Comparison of ENCODE assay signal across 8 mouse cellular contexts in the genomic region with DNA sequence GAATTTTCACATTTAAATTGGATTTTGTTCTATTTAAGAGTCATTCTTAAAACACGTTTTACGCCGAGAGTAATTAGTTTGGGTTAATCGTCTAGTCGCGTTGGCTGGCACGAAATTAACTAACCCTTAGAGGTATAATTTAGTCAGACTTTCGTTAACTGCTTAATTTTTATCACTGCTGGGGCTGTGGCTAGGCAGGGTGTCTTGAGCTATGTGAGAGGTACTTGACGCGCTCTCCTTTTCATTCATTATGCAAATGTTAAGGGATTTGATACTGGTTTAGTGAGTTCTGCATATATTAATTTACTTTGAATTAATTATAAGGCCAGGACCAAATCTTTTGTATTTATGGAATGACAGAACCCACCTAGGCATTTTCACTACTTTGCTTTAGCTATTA. TPM values are rescaled to one million over a fixed set of nuclear protein-coding genes. Genes with fewer than 3 reads are reported as not detected.
A peak's percentile ranks its signal among the peaks of the same experiment; 100 is the strongest.
DNase-seq lines count a peak whose midpoint lies in the region; ATAC-seq lines count a peak whose summit lies in the region.

No protein-coding gene starts in this region.

- H3K36me3 ChIP-seq in kidney, embryonic 16.5 days (ENCODE audit: insufficient read depth, low read length): peaks cover 13% of the 10 kb centered on the region; the same call in 1 of the 2 replicates
- H3K36me3 ChIP-seq in midbrain, embryonic 16.5 days (ENCODE audit: control insufficient read depth, insufficient read depth, low read length): peaks cover 2% of the 10 kb centered on the region; the same call in 1 of the 2 replicates

- WGBS in kidney, embryonic 16.5 days: 3% methylated on average over 10 of the region's 10 CpGs
- WGBS in midbrain, embryonic 16.5 days: under 1% methylated on average over 10 of the region's 10 CpGs

- peaks cover 7% of the 10 kb centered on the region for H3K4me1 ChIP-seq in kidney, embryonic 16.5 days (ENCODE audit: insufficient read depth, low read length)
- peaks cover 9% of the 10 kb centered on the region for H3K4me1 ChIP-seq in midbrain, embryonic 16.5 days (ENCODE audit: control insufficient read depth, insufficient read depth, low read length)

- no peaks in the 10 kb centered on the region for H3K27me3 ChIP-seq in kidney, embryonic 16.5 days (ENCODE audit: insufficient read depth, low read length)
- H3K27me3 ChIP-seq in midbrain, embryonic 16.5 days (ENCODE audit: control insufficient read depth, insufficient read depth, low read depth, low read length): no peaks in the 10 kb centered on the region

- peak overlapping the region; percentile 71 for H3K4me2 ChIP-seq in kidney, embryonic 16.5 days (replicated peaks; ENCODE audit: low read depth, low read length)
- H3K4me2 ChIP-seq in midbrain, embryonic 16.5 days (ENCODE audit: low read length): peak overlapping the region; percentile 79

- peak overlapping the region; percentile 78 for H3K4me3 ChIP-seq in kidney, embryonic 16.5 days (ENCODE audit: low read length)
- H3K4me3 ChIP-seq in midbrain, embryonic 16.5 days (ENCODE audit: low read depth, low read length): peak overlapping the region; percentile 97

- H3K9me3 ChIP-seq in kidney, embryonic 16.5 days (ENCODE audit: low read length): no peaks in the 10 kb centered on the region
- no peaks in the 10 kb centered on the region for H3K9me3 ChIP-seq in midbrain, embryonic 16.5 days (replicated peaks; ENCODE audit: control insufficient read depth, low read length, poor library complexity, severe bottlenecking)

- H3K9ac ChIP-seq in kidney, embryonic 16.5 days (replicated peaks; ENCODE audit: low read length): peak overlapping the region; percentile 70
- peak overlapping the region; percentile 67 for H3K9ac ChIP-seq in midbrain, embryonic 16.5 days (ENCODE audit: low read depth, low read length)

- peak; percentile 46; the same call in 1 of the 2 replicates for ATAC-seq in kidney, embryonic 16.5 days (ENCODE audit: low FRiP score, low TSS enrichment)
- peak; percentile 64 for ATAC-seq in midbrain, embryonic 16.5 days

- DNase-seq in kidney, postnatal 4 days: no peak
- DNase-seq in c-Kit-positive CD71-positive TER-119-negative erythroid progenitor cells, embryonic 14.5 days (ENCODE audit: low read depth): peak; percentile 17
- peak; percentile 14 for DNase-seq in hindlimb bud, embryonic 11.5 days (ENCODE audit: extremely low spot score, low read depth, low spot score)
- no peak for DNase-seq in layer of hippocampus, adult 9-10 months (ENCODE audit: low spot score)
- no peak for DNase-seq in layer of hippocampus, postnatal 14 days (ENCODE audit: low spot score in 2 of 2)
- no peak for DNase-seq in ovary, postnatal 36 days (ENCODE audit: low spot score)

- peak overlapping the region; percentile 50; the same call in 1 of the 2 replicates for H3K27ac ChIP-seq in kidney, embryonic 16.5 days (ENCODE audit: low read length)
- peak overlapping the region; percentile 71 for H3K27ac ChIP-seq in midbrain, embryonic 16.5 days (ENCODE audit: low read length)

RNA-seq across cellular contexts. Expression of gene Ghitm, which starts 0.6 kb away (rescaled TPM):
- 259 and 277 TPM in 2 replicates for polyA plus RNA-seq in kidney, embryonic 16.5 days (2015; fragmentation: Nextera tagmentation; extraction: Ambion mirVana)
- 189 and 197 TPM in 2 replicates for polyA plus RNA-seq in midbrain, embryonic 16.5 days (2015; fragmentation: Nextera tagmentation; extraction: Ambion mirVana)
- 100 to 1,000 TPM; 315 to 326 TPM for total RNA-seq in layer of hippocampus, postnatal 14 days (2021)

RNA-seq across cellular contexts. Expression of gene 2610528A11Rik, which starts 21.8 kb away (rescaled TPM):
- polyA plus RNA-seq in kidney, embryonic 16.5 days (2015; fragmentation: Nextera tagmentation; extraction: Ambion mirVana): 0.26 and 0.47 TPM in 2 replicates
- polyA plus RNA-seq in midbrain, embryonic 16.5 days (2015; fragmentation: Nextera tagmentation; extraction: Ambion mirVana): not detected in 2 replicates
- under 1 TPM in 1 of 2 experiments, not detected in 1; 0.60 TPM for total RNA-seq in layer of hippocampus, postnatal 14 days (2021)

RNA-seq across cellular contexts. Expression of gene Cdhr1, which starts 37.5 kb away (rescaled TPM):
- 2.9 and 4.4 TPM in 2 replicates for polyA plus RNA-seq in kidney, embryonic 16.5 days (2015; fragmentation: Nextera tagmentation; extraction: Ambion mirVana)
- 3.1 and 5.0 TPM in 2 replicates for polyA plus RNA-seq in midbrain, embryonic 16.5 days (2015; fragmentation: Nextera tagmentation; extraction: Ambion mirVana)
- total RNA-seq in layer of hippocampus, postnatal 14 days (2021): 10 to 100 TPM; 12.6 to 13.1 TPM

Comparison
In these comparisons a context has a peak if more than half of its experiments do, and no peak if none do; other contexts are left out.
1. DNase-seq: peak in c-Kit-positive CD71-positive TER-119-negative erythroid progenitor cells, embryonic 14.5 days (single experiment) and hindlimb bud, embryonic 11.5 days (single experiment); none in kidney, postnatal 4 days (0 of 2), layer of hippocampus, adult 9-10 months (single experiment), layer of hippocampus, postnatal 14 days (0 of 2) and ovary, postnatal 36 days (single experiment).